Mouse (Mus musculus) lung, postnatal 0 days (tissue): ENCODE measurements around the gene Slc25a4. TPM values are rescaled to one million over a fixed set of nuclear protein-coding genes. Genes with fewer than 3 reads are reported as not detected.

ENCODE experiments used
- ATAC-seq: fragments of 200-750 bp; cut with Nextera tagmentation; 2 replicates; pipeline ENCODE4 v1.8.0; 2017; ENCODE audit warnings: moderate library complexity
- DNase-seq: peaks from one replicate; pipeline ENCODE4 v3.0.0-alpha.2; 2016; ENCODE audit warnings: low spot score
- H3K27ac ChIP-seq: fragments of 300-500 bp; sonication (generic); 2 replicates; pipeline ENCODE4 v1.5.1; 2014; ENCODE audit warnings: antibody characterized with exemption, mild to moderate bottlenecking, low read length, mixed read lengths
- H3K27me3 ChIP-seq: fragments of 300-500 bp; sonication (generic); replicated peaks from 2 replicates; pipeline ENCODE4 v1.6.1; 2014; ENCODE audit warnings: low read length, mixed read lengths; ENCODE audit not compliant: insufficient read depth
- H3K36me3 ChIP-seq: fragments of 300-500 bp; sonication (generic); 2 replicates; pipeline ENCODE4 v1.6.1; 2014; ENCODE audit warnings: low read length, mixed read lengths; ENCODE audit not compliant: insufficient read depth
- H3K4me1 ChIP-seq: fragments of 300-500 bp; sonication (generic); 2 replicates; pipeline ENCODE4 v1.6.1; 2014; ENCODE audit warnings: antibody characterized with exemption, low read depth, low read length, mixed read lengths; ENCODE audit not compliant: insufficient read depth
- H3K4me2 ChIP-seq: fragments of 300-500 bp; sonication (generic); replicated peaks from 2 replicates; pipeline ENCODE4 v1.6.1; 2014; ENCODE audit warnings: low read depth, mild to moderate bottlenecking, low read length, moderate library complexity, mixed read lengths
- H3K4me3 ChIP-seq: fragments of 300-500 bp; sonication (generic); 2 replicates; pipeline ENCODE4 v1.5.1; 2014; ENCODE audit warnings: low read depth, low read length
- H3K9ac ChIP-seq: fragments of 300-500 bp; sonication (generic); replicated peaks from 2 replicates; pipeline ENCODE4 v1.6.1; 2014; ENCODE audit warnings: low read depth, mild to moderate bottlenecking
- H3K9me3 ChIP-seq: fragments of 300-500 bp; sonication (generic); 2 replicates; pipeline ENCODE4 v1.6.1; 2016; ENCODE audit warnings: low read length, mixed read lengths
- CTCF ChIP-seq: IDR thresholded peaks from 2 replicates; pipeline ENCODE4 v1.5.1; 2016; ENCODE audit warnings: antibody characterized with exemption, mild to moderate bottlenecking
- EP300 ChIP-seq: IDR thresholded peaks from 2 replicates; pipeline ENCODE4 v1.6.1; 2016; ENCODE audit warnings: antibody characterized with exemption, mild to moderate bottlenecking, control low read depth
- WGBS: fragments of 180-500 bp; shearing (Covaris S2); extraction: QIAGEN DNeasy Blood & Tissue Kit; methylation state at CpG from one replicate; pipeline ENCODE4 v1.1.7; 2014; 5-methylcytosine and 5-hydroxymethylcytosine counted together
- polyA plus RNA-seq: library from polyadenylated mRNA; unstranded; fragments of >200 nt; fragmentation: Nextera tagmentation; extraction: Ambion mirVana; gene quantifications from 2 replicates; pipeline ENCODE4 v1.2.1, GENCODE M21; 2015

Gene Slc25a4
- polyA plus RNA-seq, 1 experiment from 2014 or later = 307 TPM

- Histone ChIP-seq H3K27ac (no peak overlapping the region), H3K36me3 (peaks cover 10% of the 10 kb centered on the region), H3K9ac (no peak overlapping the region; the same call in 1 of the 2 replicates), H3K4me3 (no peak overlapping the region), H3K4me2 (no peak overlapping the region), H3K9me3 (no peaks in the 10 kb centered on the region), H3K27me3 (no peaks in the 10 kb centered on the region), H3K4me1 (peaks cover 9% of the 10 kb centered on the region; the same call in 1 of the 2 replicates)
- ATAC-seq (no peak), DNase-seq (no peak)
- TF ChIP-seq CTCF (no peak), EP300 (no peak)
- WGBS = 81% methylated on average over 15 of the region's 15 CpGs
Measured at GRCm38 (mm10) chr8:46209057-46209456, 2.0 kb downstream of the Slc25a4 start.

- no peaks in the 10 kb centered on the region for H3K27me3 ChIP-seq
- no peak overlapping the region for H3K4me2 ChIP-seq
- ATAC-seq (no peak), DNase-seq (no peak)
- WGBS = 60% methylated on average over 12 of the region's 12 CpGs
- H3K4me1 ChIP-seq = peaks cover 9% of the 10 kb centered on the region; the same call in 1 of the 2 replicates
- TF ChIP-seq CTCF = no peak
- TF ChIP-seq EP300 = no peak
- H3K9me3 ChIP-seq = no peaks in the 10 kb centered on the region
- peaks cover 10% of the 10 kb centered on the region for H3K36me3 ChIP-seq
- no peak overlapping the region for H3K9ac ChIP-seq
- no peak overlapping the region for H3K27ac ChIP-seq
- no peak overlapping the region for H3K4me3 ChIP-seq
Measured at GRCm38 (mm10) chr8:46208354-46208753, 2.7 kb downstream of the Slc25a4 start.

- Histone ChIP-seq H3K4me1 (peaks cover 5% of the 10 kb centered on the region; the same call in 1 of the 2 replicates), H3K27ac (no peak overlapping the region), H3K9ac (no peak overlapping the region), H3K4me2 (no peak overlapping the region), H3K4me3 (no peak overlapping the region), H3K9me3 (no peaks in the 10 kb centered on the region), H3K27me3 (no peaks in the 10 kb centered on the region), H3K36me3 (peaks cover 10% of the 10 kb centered on the region)
- WGBS = 84% methylated on average over 6 of the region's 6 CpGs
- ATAC-seq (no peak), DNase-seq (no peak)
- TF ChIP-seq EP300 (no peak), CTCF (no peak)
Measured at GRCm38 (mm10) chr8:46206107-46206506, 5.0 kb downstream of the Slc25a4 start.

- ATAC-seq (no peak), DNase-seq (no peak)
- no peak overlapping the region for H3K27ac ChIP-seq
- no peaks in the 10 kb centered on the region for H3K9me3 ChIP-seq
- no peaks in the 10 kb centered on the region for H3K27me3 ChIP-seq
- no peak overlapping the region for H3K9ac ChIP-seq
- peaks cover 10% of the 10 kb centered on the region for H3K36me3 ChIP-seq
- 79% methylated on average over 9 of the region's 9 CpGs for WGBS
- H3K4me2 ChIP-seq = no peak overlapping the region
- TF ChIP-seq EP300 (no peak), CTCF (no peak)
- H3K4me3 ChIP-seq = no peak overlapping the region
- H3K4me1 ChIP-seq = peaks cover 5% of the 10 kb centered on the region; the same call in 1 of the 2 replicates
Measured at GRCm38 (mm10) chr8:46204974-46205640, 6.0 kb downstream of the Slc25a4 start.

GRCm38 (mm10) chr8:46204301-46204700 is 6.8 kb downstream of the Slc25a4 start:
- H3K4me2 ChIP-seq = no peak overlapping the region
- DNase-seq = no peak
- H3K27me3 ChIP-seq = no peaks in the 10 kb centered on the region
- WGBS = 90% methylated on average over 3 of the region's 3 CpGs
- no peaks in the 10 kb centered on the region for H3K9me3 ChIP-seq
- H3K36me3 ChIP-seq = peaks cover 10% of the 10 kb centered on the region
- no peak overlapping the region for H3K4me3 ChIP-seq
- TF ChIP-seq EP300 (no peak), CTCF (no peak)
- no peak overlapping the region for H3K27ac ChIP-seq
- no peak overlapping the region for H3K9ac ChIP-seq
- H3K4me1 ChIP-seq = peaks cover 4% of the 10 kb centered on the region; the same call in 1 of the 2 replicates
- no peak for ATAC-seq

GRCm38 (mm10) chr8:46202350-46202749 is 8.7 kb downstream of the Slc25a4 start:
- Histone ChIP-seq H3K9ac (no peak overlapping the region), H3K4me1 (no peaks in the 10 kb centered on the region), H3K4me2 (no peak overlapping the region), H3K27ac (no peak overlapping the region), H3K9me3 (no peaks in the 10 kb centered on the region), H3K36me3 (peaks cover 10% of the 10 kb centered on the region), H3K4me3 (no peak overlapping the region), H3K27me3 (no peaks in the 10 kb centered on the region)
- DNase-seq (no peak), ATAC-seq (no peak)
- TF ChIP-seq EP300 (no peak), CTCF (peak; percentile 53)
- 91% methylated on average over 6 of the region's 6 CpGs for WGBS
